Mouse (Mus musculus) heart, embryonic 13.5 days (tissue): ENCODE data around the gene Pik3r6. TPM values are rescaled to one million over a fixed set of nuclear protein-coding genes. Genes with fewer than 3 reads are reported as not detected.

Source experiments
- ATAC-seq: fragments of 200-750 bp; cut with Nextera tagmentation; 2 replicates; pipeline ENCODE4 v1.8.0; 2017; ENCODE audit warnings: moderate TSS enrichment; ENCODE audit not compliant: insufficient number of reproducible peaks, low FRiP score, low TSS enrichment; ENCODE audit errors: extremely low read depth
- H3K27ac ChIP-seq: fragments of 300-500 bp; sonication (generic); replicated peaks from 2 replicates; pipeline ENCODE4 v1.5.1; 2015; ENCODE audit warnings: moderate library complexity, mild to moderate bottlenecking, inconsistent platforms
- H3K27me3 ChIP-seq: fragments of 300-500 bp; sonication (generic); replicated peaks from 2 replicates; pipeline ENCODE4 v1.6.1; 2015; ENCODE audit warnings: mild to moderate bottlenecking, inconsistent platforms
- H3K36me3 ChIP-seq: fragments of 300-500 bp; sonication (generic); 2 replicates; pipeline ENCODE4 v1.6.1; 2015; ENCODE audit warnings: mild to moderate bottlenecking, inconsistent platforms
- H3K4me1 ChIP-seq: fragments of 300-500 bp; sonication (generic); 2 replicates; pipeline ENCODE4 v1.6.1; 2015; ENCODE audit warnings: inconsistent platforms
- H3K4me2 ChIP-seq: fragments of 300-500 bp; sonication (generic); 2 replicates; pipeline ENCODE4 v1.6.1; 2015; ENCODE audit warnings: inconsistent platforms, mild to moderate bottlenecking, moderate library complexity
- H3K4me3 ChIP-seq: fragments of 300-500 bp; sonication (generic); 2 replicates; pipeline ENCODE4 v1.5.1; 2015; ENCODE audit warnings: moderate library complexity, mild to moderate bottlenecking, inconsistent platforms
- H3K9ac ChIP-seq: fragments of 300-500 bp; sonication (generic); 2 replicates; pipeline ENCODE4 v1.6.1; 2015; ENCODE audit warnings: inconsistent platforms, mild to moderate bottlenecking, moderate library complexity
- H3K9me3 ChIP-seq: fragments of 300-500 bp; sonication (generic); 2 replicates; pipeline ENCODE4 v1.6.1; 2016; ENCODE audit warnings: inconsistent platforms
- WGBS: fragments of 180-500 bp; shearing (Covaris S2); methylation state at CpG from one replicate; pipeline ENCODE4 v1.1.7; 2015; ENCODE audit warnings: mixed read lengths; 5-methylcytosine and 5-hydroxymethylcytosine counted together
- polyA plus RNA-seq: library from polyadenylated mRNA; unstranded; fragments of >200 nt; fragmentation: Nextera tagmentation; extraction: Ambion mirVana; gene quantifications from 2 replicates; pipeline ENCODE4 v1.2.1, GENCODE M21; 2015

Gene Pik3r6
- polyA plus RNA-seq, 1 experiment from 2014 or later = 4.3 TPM

DNA sequence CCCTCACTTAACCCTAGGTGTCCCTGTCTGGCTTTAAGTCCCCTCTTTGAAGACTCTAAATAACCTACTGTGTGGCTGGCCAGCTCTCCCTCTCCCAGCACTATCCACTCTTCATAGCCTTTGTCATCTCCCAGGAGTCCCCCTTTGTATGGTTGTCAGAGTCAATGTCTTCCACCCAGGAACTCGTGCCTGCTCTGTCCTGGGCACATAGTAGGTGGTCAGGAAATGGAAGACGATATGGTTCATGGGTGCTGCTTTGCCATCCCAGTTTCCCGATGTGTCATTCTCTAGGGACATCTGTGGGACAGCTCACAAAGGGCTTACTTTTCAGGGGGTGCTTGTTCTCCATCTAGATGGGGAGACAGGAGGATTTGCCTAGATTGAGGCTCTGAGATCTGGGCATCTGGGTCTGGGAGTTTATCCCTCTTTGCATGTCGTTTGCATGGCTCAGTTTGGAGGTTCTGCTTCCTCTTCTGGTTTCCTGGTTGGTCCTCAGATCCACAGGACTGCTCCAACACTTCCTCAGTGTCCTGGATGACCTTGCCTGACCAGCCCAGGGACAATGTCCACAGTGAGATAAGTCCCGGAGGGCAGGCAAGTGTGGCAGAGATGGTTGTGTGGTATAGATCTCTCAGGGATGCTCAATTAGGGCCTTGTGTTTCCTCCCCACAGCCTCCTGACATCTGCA is 30.5 kb upstream of the Pik3r6 start:
- Histone ChIP-seq H3K36me3 (no peaks in the 10 kb centered on the region), H3K4me1 (peaks cover 5% of the 10 kb centered on the region), H3K27me3 (peaks cover 39% of the 10 kb centered on the region), H3K4me3 (no peak overlapping the region), H3K4me2 (no peak overlapping the region), H3K9ac (no peak overlapping the region), H3K9me3 (no peaks in the 10 kb centered on the region), H3K27ac (no peak overlapping the region)
- ATAC-seq = no peak
- 68% methylated on average over 5 of the region's 5 CpGs for WGBS

DNA sequence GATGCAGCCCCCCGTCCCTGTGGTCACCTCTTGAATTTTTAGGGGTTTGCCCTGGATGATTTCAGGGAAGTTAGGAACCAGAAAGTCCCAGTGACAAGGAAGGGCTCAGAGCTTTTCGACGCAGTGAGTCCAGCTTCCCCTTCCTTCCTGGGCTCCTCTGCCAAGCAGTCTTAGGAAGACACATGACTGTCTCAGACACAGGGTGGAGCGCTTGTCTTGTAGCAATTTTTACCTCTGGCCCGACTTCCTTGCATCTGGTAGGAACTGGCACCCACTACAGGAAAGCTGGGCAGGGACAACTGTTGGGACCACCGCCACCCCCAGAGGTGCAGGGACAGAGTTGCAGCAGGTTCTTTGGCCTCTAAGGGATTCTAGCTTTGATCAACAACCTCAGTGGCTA is 28.2 kb upstream of the Pik3r6 start:
- ATAC-seq = no peak
- Histone ChIP-seq H3K27me3 (peaks cover 39% of the 10 kb centered on the region), H3K4me2 (no peak overlapping the region), H3K9ac (no peak overlapping the region), H3K27ac (no peak overlapping the region), H3K9me3 (no peaks in the 10 kb centered on the region), H3K4me1 (peaks cover 22% of the 10 kb centered on the region), H3K4me3 (no peak overlapping the region), H3K36me3 (no peaks in the 10 kb centered on the region)
- WGBS = 71% methylated on average over 6 of the region's 6 CpGs

DNA sequence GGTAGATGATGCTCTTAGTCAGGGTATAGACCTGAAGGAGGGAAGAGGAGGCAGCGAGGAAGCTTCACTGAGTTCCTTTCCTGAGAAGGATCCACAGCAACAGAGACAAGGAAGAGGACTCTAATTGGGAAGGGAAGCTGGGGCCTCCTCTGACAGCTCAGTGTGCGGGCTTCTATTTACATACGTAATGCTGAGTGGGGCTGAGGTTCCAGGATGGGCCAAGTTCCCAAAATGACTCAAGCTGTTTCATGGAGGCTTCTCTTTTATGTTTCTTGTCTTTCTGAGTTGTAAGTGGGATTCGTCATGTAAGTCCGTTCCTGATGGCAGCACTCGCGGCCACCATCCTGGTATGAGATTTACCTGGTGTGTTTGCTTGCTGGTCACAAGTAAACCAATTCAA is 27.1 kb upstream of the Pik3r6 start:
- WGBS = 80% methylated on average over 7 of the region's 7 CpGs

DNA sequence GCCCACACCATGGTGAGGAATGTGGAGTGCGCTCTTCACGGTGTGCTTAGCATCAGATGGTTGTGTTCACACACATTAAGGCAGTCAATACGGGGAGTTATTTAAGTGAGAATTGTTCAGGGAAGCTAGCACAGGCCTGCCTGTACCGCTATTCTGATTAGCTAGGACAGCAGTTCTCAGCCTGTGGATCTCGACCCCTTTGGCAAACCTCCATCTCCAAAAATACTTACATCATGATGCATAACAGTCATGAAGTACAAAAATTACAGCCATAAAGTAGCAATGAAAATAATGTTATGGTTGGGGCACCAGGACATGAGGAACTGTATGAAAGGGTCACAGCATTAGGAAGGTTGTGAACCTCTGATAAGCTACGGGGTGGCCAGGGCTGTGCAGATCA is 25.2 kb upstream of the Pik3r6 start:
- peaks cover 25% of the 10 kb centered on the region for H3K4me1 ChIP-seq
- H3K9me3 ChIP-seq = peaks cover 4% of the 10 kb centered on the region; the same call in 1 of the 2 replicates
- H3K36me3 ChIP-seq = no peaks in the 10 kb centered on the region
- peak overlapping the region; percentile 78 for H3K27ac ChIP-seq
- H3K27me3 ChIP-seq = peaks cover 15% of the 10 kb centered on the region
- no peak overlapping the region for H3K9ac ChIP-seq
- no peak overlapping the region for H3K4me3 ChIP-seq
- no peak overlapping the region for H3K4me2 ChIP-seq
- no peak for ATAC-seq
- 62% methylated on average over 6 of the region's 6 CpGs for WGBS

More for the DNA sequence above, 27.1 kb upstream of the Pik3r6 start:
- H3K9ac ChIP-seq = no peak overlapping the region
- no peak overlapping the region for H3K4me2 ChIP-seq
- H3K4me3 ChIP-seq = no peak overlapping the region
- peaks cover 3% of the 10 kb centered on the region; the same call in 1 of the 2 replicates for H3K9me3 ChIP-seq
- ATAC-seq = no peak
- peaks cover 32% of the 10 kb centered on the region for H3K27me3 ChIP-seq
- peaks cover 25% of the 10 kb centered on the region for H3K4me1 ChIP-seq
- no peak overlapping the region for H3K27ac ChIP-seq
- H3K36me3 ChIP-seq = no peaks in the 10 kb centered on the region

DNA sequence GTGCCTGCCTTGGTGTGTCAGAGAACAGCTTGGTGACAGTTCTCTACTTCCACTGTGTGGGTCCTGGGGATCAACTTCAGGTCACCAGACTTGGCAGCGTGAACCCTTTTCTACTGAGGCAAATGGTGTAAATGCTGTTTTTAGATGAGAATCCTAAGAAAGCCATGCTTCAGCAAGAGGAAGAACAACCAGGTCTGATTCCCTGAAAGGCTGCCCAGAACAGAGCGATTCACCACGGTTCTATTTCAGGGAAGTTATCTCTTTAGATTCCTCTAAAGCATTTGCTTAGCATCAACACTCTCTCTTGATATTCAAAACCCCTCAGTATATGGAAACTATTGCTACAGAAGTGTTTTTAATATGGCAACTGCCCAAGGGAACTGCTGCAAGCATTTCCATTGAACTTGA is 24.2 kb upstream of the Pik3r6 start:
- H3K4me1 ChIP-seq = peaks cover 25% of the 10 kb centered on the region
- H3K4me3 ChIP-seq = no peak overlapping the region
- H3K9ac ChIP-seq = no peak overlapping the region
- no peaks in the 10 kb centered on the region for H3K36me3 ChIP-seq
- peak overlapping the region; percentile 20; the same call in 1 of the 2 replicates for H3K4me2 ChIP-seq
- no peak for ATAC-seq
- H3K9me3 ChIP-seq = peaks cover 4% of the 10 kb centered on the region; the same call in 1 of the 2 replicates
- H3K27me3 ChIP-seq = peaks cover 8% of the 10 kb centered on the region
- H3K27ac ChIP-seq = peak overlapping the region; percentile 78
- 13% methylated on average over 3 of the region's 3 CpGs for WGBS

DNA sequence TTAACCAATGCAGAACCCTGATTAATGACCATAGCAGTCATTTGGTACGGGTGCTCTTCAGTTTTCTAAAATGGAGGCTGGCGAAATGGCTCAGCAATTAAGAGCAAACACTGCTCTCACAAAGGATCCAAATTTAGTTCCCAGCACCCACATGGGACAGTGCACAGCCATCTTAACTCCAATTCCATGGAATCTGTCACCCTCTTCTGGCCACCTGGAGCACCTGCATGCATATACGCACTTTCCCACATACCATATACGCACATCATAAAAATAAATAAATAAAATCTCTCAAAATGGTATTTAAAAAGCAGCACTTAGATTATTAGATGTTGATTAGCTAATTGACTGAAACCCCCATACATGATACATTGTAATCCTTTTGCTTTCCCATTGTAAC is 22.2 kb upstream of the Pik3r6 start:
- Histone ChIP-seq H3K4me1 (peaks cover 31% of the 10 kb centered on the region), H3K4me3 (no peak overlapping the region), H3K4me2 (no peak overlapping the region), H3K27ac (no peak overlapping the region), H3K9ac (no peak overlapping the region), H3K27me3 (0 out of 2 replicates have a peak, but pooled peaks cover 10% of the 10 kb centered on the region), H3K36me3 (no peaks in the 10 kb centered on the region), H3K9me3 (peaks cover 4% of the 10 kb centered on the region; the same call in 1 of the 2 replicates)
- WGBS = 85% methylated on average over 4 of the region's 4 CpGs
- no peak for ATAC-seq

DNA sequence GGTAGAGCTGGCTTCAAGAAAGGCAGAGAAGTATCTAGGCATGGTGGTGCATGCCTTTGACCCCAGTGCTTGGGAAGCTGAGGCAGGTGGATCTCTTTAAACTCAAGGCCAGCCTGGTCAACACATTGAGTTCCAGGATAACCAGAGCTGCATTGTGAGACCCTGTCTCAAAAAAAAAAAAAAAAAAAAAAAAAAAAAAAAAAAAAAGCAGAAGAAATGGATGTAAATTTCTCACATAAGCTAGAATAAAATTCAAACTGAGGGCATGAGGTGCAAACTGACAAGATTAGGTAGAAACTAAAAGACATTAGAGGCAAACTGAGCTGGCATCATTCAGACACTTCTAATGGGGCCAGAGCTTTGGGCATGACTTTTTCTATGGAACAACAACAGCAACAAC is 20.8 kb upstream of the Pik3r6 start:
- Histone ChIP-seq H3K4me3 (no peak overlapping the region), H3K4me1 (peaks cover 31% of the 10 kb centered on the region), H3K36me3 (no peaks in the 10 kb centered on the region), H3K4me2 (no peak overlapping the region), H3K9ac (no peak overlapping the region), H3K27ac (no peak overlapping the region), H3K9me3 (peaks cover 4% of the 10 kb centered on the region; the same call in 1 of the 2 replicates), H3K27me3 (0 out of 2 replicates have a peak, but pooled peaks cover 10% of the 10 kb centered on the region)
- ATAC-seq = no peak

DNA sequence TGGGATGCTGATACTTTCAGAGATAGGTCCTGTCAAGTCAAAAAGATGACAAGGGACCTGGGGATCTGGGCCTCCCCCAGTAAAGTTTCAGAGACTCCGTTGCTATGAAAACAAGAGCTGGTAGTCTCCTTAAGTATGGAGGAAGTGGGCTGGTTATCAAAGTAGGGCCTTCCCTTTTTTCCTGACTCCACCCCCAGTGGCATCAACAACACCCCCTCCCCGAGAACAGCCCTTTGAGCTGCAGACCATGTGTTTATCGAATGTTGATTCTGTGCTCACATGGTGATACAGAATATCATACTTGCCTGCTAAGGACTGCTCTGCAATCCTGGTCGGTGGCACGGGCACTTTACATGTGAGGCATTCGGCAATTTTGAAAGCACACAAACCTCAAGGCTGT is 19.6 kb upstream of the Pik3r6 start:
- Histone ChIP-seq H3K27me3 (0 out of 2 replicates have a peak, but pooled peaks cover 10% of the 10 kb centered on the region), H3K9me3 (peaks cover 4% of the 10 kb centered on the region; the same call in 1 of the 2 replicates), H3K9ac (no peak overlapping the region), H3K36me3 (no peaks in the 10 kb centered on the region), H3K27ac (no peak overlapping the region), H3K4me3 (no peak overlapping the region), H3K4me1 (peaks cover 21% of the 10 kb centered on the region), H3K4me2 (no peak overlapping the region)
- 50% methylated on average over 6 of the region's 6 CpGs for WGBS
- ATAC-seq = no peak

DNA sequence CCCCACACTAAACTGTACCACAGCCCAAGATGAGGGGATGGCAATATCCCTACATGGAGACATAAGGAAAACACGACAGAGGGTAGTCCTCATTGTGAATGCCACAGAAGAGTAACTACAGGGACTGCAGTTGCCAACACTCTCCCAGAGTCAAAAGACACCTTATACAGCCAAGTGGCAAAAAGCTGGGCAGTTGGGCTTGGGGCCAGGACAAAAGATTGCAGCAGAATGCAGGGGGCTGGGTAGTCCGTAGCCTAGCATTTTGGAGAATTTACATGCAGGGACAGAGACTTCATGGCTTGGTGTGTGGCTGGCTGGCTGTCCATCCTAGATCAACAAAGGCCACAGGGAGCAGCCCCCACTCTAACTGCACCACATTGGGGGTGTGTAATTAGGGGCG is 18.4 kb upstream of the Pik3r6 start:
- no peak overlapping the region for H3K4me2 ChIP-seq
- H3K9me3 ChIP-seq = peaks cover 4% of the 10 kb centered on the region; the same call in 1 of the 2 replicates
- no peak overlapping the region for H3K9ac ChIP-seq
- no peak overlapping the region for H3K4me3 ChIP-seq
- H3K36me3 ChIP-seq = no peaks in the 10 kb centered on the region
- 67% methylated on average over 3 of the region's 3 CpGs for WGBS
- H3K27me3 ChIP-seq = 0 out of 2 replicates have a peak, but pooled peaks cover 10% of the 10 kb centered on the region
- H3K27ac ChIP-seq = no peak overlapping the region
- no peak for ATAC-seq
- peaks cover 11% of the 10 kb centered on the region for H3K4me1 ChIP-seq

DNA sequence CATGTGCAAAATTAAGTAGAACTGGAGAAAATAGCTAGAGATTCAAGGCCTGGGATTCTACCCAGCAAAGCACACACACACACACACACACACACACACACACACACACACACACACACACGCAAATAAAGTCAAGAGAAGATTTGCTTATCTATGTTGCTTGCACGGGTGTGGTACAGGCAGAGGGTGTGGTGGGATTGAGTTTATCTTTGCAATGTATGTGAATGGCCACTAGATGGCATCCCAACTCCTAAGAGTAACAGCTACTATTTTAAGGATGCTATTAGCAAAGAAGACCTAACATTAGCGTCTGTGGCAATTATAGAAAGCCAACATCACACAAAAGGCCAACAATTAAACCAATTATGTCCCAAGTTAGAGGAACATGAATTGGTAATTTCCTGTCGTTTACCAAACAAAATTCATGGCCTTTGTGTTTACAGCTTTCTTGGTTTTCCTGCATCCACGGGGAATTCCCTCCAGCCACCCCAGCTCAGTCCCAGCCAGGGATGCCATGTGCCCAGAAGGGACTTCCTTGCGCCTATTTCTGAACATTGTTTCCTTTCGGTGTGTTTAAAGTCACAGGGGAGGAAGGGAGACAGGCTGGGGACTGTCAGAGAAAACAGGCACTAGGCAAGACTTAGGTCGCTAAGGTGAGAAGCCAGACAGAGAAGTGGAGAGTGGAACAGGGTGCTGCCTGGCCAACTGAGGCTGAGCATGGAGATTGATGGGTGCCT is 17.4 kb upstream of the Pik3r6 start:
- H3K4me1 ChIP-seq = peaks cover 6% of the 10 kb centered on the region
- no peak overlapping the region for H3K4me3 ChIP-seq
- no peak overlapping the region for H3K27ac ChIP-seq
- H3K9ac ChIP-seq = no peak overlapping the region
- peaks cover 4% of the 10 kb centered on the region; the same call in 1 of the 2 replicates for H3K9me3 ChIP-seq
- peaks cover 12% of the 10 kb centered on the region; the same call in 1 of the 2 replicates for H3K27me3 ChIP-seq
- H3K36me3 ChIP-seq = no peaks in the 10 kb centered on the region
- no peak overlapping the region for H3K4me2 ChIP-seq
- ATAC-seq = no peak
- WGBS = 30% methylated on average over 8 of the region's 8 CpGs

DNA sequence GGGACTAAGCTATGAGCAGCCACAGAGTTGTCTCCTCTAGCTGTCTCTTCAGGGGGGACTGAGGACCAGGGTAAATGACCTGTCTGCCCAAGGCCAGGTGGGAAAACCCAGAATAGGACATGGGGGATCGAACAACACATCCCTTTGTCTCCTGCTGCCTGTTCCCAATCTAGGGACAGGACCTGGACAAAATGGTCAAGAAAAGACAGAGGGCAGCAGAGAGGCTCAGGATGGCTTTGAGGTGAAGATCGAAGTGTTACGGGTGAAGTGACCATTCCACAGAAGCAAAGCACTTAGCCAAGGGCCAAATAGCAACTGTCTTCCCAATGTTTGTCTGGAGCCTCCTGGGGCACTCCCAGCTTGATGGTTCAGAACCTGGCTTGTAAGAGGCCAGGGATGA is 16.7 kb upstream of the Pik3r6 start:
- H3K4me3 ChIP-seq = no peak overlapping the region
- H3K27me3 ChIP-seq = peaks cover 19% of the 10 kb centered on the region; the same call in 1 of the 2 replicates
- no peak overlapping the region for H3K9ac ChIP-seq
- no peaks in the 10 kb centered on the region for H3K9me3 ChIP-seq
- no peaks in the 10 kb centered on the region for H3K36me3 ChIP-seq
- no peak overlapping the region for H3K4me2 ChIP-seq
- H3K4me1 ChIP-seq = peaks cover 6% of the 10 kb centered on the region
- 80% methylated on average over 3 of the region's 3 CpGs for WGBS
- H3K27ac ChIP-seq = no peak overlapping the region
- ATAC-seq = no peak
